ENCODE assay signal across 9 mouse cellular contexts in genomic region chr4:46343596-46344260, GRCm38 (mm10). TPM values are rescaled to one million over a fixed set of nuclear protein-coding genes. Genes with fewer than 3 reads are reported as not detected.
DNase-seq lines count a peak whose midpoint lies in the region; ATAC-seq and TF ChIP-seq lines count a peak whose summit lies in the region.
"Had no signal": no experiment of that assay in that cellular context is flagged by ENCODE, and none has a peak within 500 bp of the region (broad histone marks: within the 10 kb centered on the region; RNA-seq: fewer than 3 reads in every experiment).

Gene Foxe1, plus strand, starts transcription at chr4:46343609.

- TF ChIP-seq POLR2A in ES-Bruce4 (IDR thresholded peaks at IDR 0.05; ENCODE audit: insufficient read depth, low read length) = no peak

- H3K27me3 ChIP-seq in heart, embryonic 10.5 days (ENCODE audit: insufficient read depth, poor library complexity, severe bottlenecking) = peaks cover 100% of the 10 kb centered on the region
- peaks cover 16% of the 10 kb centered on the region for H3K27me3 ChIP-seq in ES-Bruce4 (ENCODE audit: control insufficient read depth, insufficient read depth, low read length, poor library complexity, severe bottlenecking)
- H3K27me3 ChIP-seq in forebrain, postnatal 0 days (ENCODE audit: insufficient read depth, low read length) = peaks cover 89% of the 10 kb centered on the region
- H3K27me3 ChIP-seq in liver, postnatal 0 days (ENCODE audit: insufficient read depth, low read length) = peaks cover 98% of the 10 kb centered on the region

- H3K4me2 ChIP-seq in forebrain, postnatal 0 days (ENCODE audit: low read depth) = peak within 1 kb of the TSS; percentile 47
- peak within 1 kb of the TSS; percentile 64 for H3K4me2 ChIP-seq in liver, postnatal 0 days (ENCODE audit: low read depth, low read length)

- H3K4me1 ChIP-seq in heart, embryonic 10.5 days = peaks cover 28% of the 10 kb centered on the region
- H3K4me1 ChIP-seq in ES-Bruce4 (ENCODE audit: control insufficient read depth, insufficient read depth, low read length) = no peaks in the 10 kb centered on the region
- H3K4me1 ChIP-seq in forebrain, postnatal 0 days (ENCODE audit: insufficient read depth) = no peaks in the 10 kb centered on the region
- no peaks in the 10 kb centered on the region for H3K4me1 ChIP-seq in liver, postnatal 0 days (ENCODE audit: insufficient read depth)

- H3K36me3 ChIP-seq in heart, embryonic 10.5 days = no peaks in the 10 kb centered on the region
- no peaks in the 10 kb centered on the region for H3K36me3 ChIP-seq in ES-Bruce4 (ENCODE audit: control insufficient read depth, insufficient read depth, low read length, poor library complexity, severe bottlenecking)
- no peaks in the 10 kb centered on the region for H3K36me3 ChIP-seq in forebrain, postnatal 0 days (ENCODE audit: insufficient read depth)
- no peaks in the 10 kb centered on the region for H3K36me3 ChIP-seq in liver, postnatal 0 days (replicated peaks; ENCODE audit: insufficient read depth, low read length)

- DNase-seq in heart, embryonic 10.5 days (ENCODE audit: low spot score) = no peak
- DNase-seq in heart, adult 8-10 months (ENCODE audit: low spot score) = no peak
- DNase-seq in forebrain, postnatal 0 days = no peak
- no peak for DNase-seq in liver, postnatal 0 days
- no peak for DNase-seq in left cerebral cortex, adult 2 months (ENCODE audit: extremely low spot score in 1 of 2, low spot score in 2 of 2)
- DNase-seq in ovary, adult 18-20 months (ENCODE audit: low spot score) = no peak
- no peak for DNase-seq in urinary bladder, postnatal 10 days (ENCODE audit: low spot score)

- H3K9me3 ChIP-seq in heart, embryonic 10.5 days = no peaks in the 10 kb centered on the region
- H3K9me3 ChIP-seq in ES-Bruce4 (replicated peaks; ENCODE audit: control insufficient read depth, insufficient read depth, low read length, poor library complexity, severe bottlenecking) = no peaks in the 10 kb centered on the region
- H3K9me3 ChIP-seq in forebrain, postnatal 0 days (ENCODE audit: low read length) = no peaks in the 10 kb centered on the region
- no peaks in the 10 kb centered on the region for H3K9me3 ChIP-seq in liver, postnatal 0 days (ENCODE audit: low read length)

- 0 out of 2 replicates have a peak, but pooled peaks have one; percentile 8 for ATAC-seq in forebrain, postnatal 0 days
- no peak for ATAC-seq in liver, postnatal 0 days

- no peak for TF ChIP-seq CTCF in ES-Bruce4 (IDR thresholded peaks at IDR 0.05; ENCODE audit: low read depth, low read length)
- TF ChIP-seq CTCF in forebrain, postnatal 0 days (IDR thresholded peaks at IDR 0.05; ENCODE audit: low read depth) = no peak
- TF ChIP-seq CTCF in liver, postnatal 0 days (IDR thresholded peaks at IDR 0.05; ENCODE audit: low read depth) = no peak
- no peak for TF ChIP-seq CTCF in left cerebral cortex, adult 2 months (IDR thresholded peaks at IDR 0.05)

- intact Hi-C loops in left cerebral cortex, adult 2 months (cut with DNase I) = loop anchor here (10.0 kb wide), 1 partner anchor 1639 kb away; no protein-coding TSS in a partner anchor

- peak within 1 kb of the TSS; percentile 54 for H3K4me3 ChIP-seq in heart, embryonic 10.5 days
- H3K4me3 ChIP-seq in ES-Bruce4 (ENCODE audit: low read depth, low read length) = peak within 1 kb of the TSS; percentile 64
- H3K4me3 ChIP-seq in forebrain, postnatal 0 days (ENCODE audit: low read depth, low read length) = peak within 1 kb of the TSS; percentile 42
- peak within 1 kb of the TSS; percentile 33 for H3K4me3 ChIP-seq in liver, postnatal 0 days (ENCODE audit: low read depth, low read length)
- H3K4me3 ChIP-seq in left cerebral cortex, adult 2 months = no peak within 1 kb of the TSS
- H3K4me3 ChIP-seq: myocyte had no signal

- H3K9ac ChIP-seq in ES-Bruce4 (ENCODE audit: low read depth, poor library complexity, severe bottlenecking) = peak within 1 kb of the TSS; percentile 75
- no peak within 1 kb of the TSS for H3K9ac ChIP-seq in forebrain, postnatal 0 days
- H3K9ac ChIP-seq in liver, postnatal 0 days (replicated peaks) = no peak within 1 kb of the TSS

- H3K27ac ChIP-seq in heart, embryonic 10.5 days = peak within 1 kb of the TSS; percentile 8; the same call in 1 of the 2 replicates
- no peak within 1 kb of the TSS for H3K27ac ChIP-seq in ES-Bruce4 (ENCODE audit: insufficient read depth, low read length)
- no peak within 1 kb of the TSS for H3K27ac ChIP-seq in forebrain, postnatal 0 days (ENCODE audit: low read depth, low read length)
- H3K27ac ChIP-seq in liver, postnatal 0 days (ENCODE audit: low read depth) = no peak within 1 kb of the TSS
- H3K27ac ChIP-seq in left cerebral cortex, adult 2 months = no peak within 1 kb of the TSS

- WGBS in heart, embryonic 10.5 days = 2% methylated on average over 66 of the region's 70 CpGs
- WGBS in forebrain, postnatal 0 days = 6% methylated on average over 66 of the region's 70 CpGs
- 4% methylated on average over 54 of the region's 70 CpGs for WGBS in liver, postnatal 0 days (ENCODE audit: insufficient replicate concordance)

- TF ChIP-seq EP300 in ES-Bruce4 (IDR thresholded peaks at IDR 0.05; ENCODE audit: insufficient read depth, low read depth, low read length) = no peak
- no peak for TF ChIP-seq EP300 in liver, postnatal 0 days (IDR thresholded peaks at IDR 0.05; ENCODE audit: low read depth)

RNA-seq across cellular contexts. Expression of gene Foxe1, which starts in this region (rescaled TPM):
- polyA plus RNA-seq in heart, embryonic 10.5 days (2016; fragmentation: Nextera tagmentation; extraction: Ambion mirVana) = 0.23 and 1.6 TPM in 2 replicates
- not detected for total RNA-seq in heart, adult 8-10 months (2022)
- polyA plus RNA-seq in ES-Bruce4 (2011; ENCODE audit: insufficient read depth, insufficient read length, low read depth, missing spikeins) = 0.55 and 0.78 TPM in 2 replicates
- 0.05 TPM in 1 of 2 replicates, not detected in the other for total RNA-seq in forebrain, postnatal 0 days (2014; rRNA removed)
- not detected in 2 replicates for polyA plus RNA-seq in forebrain, postnatal 0 days (2015; fragmentation: Nextera tagmentation; extraction: Ambion mirVana)
- polyA plus RNA-seq in liver, postnatal 0 days (2015; fragmentation: Nextera tagmentation; extraction: Ambion mirVana) = not detected in 2 replicates
- total RNA-seq in left cerebral cortex, adult 2 months (2021) = not detected
- polyA plus RNA-seq: myocyte had no signal

Comparison
In these comparisons a context has a peak if more than half of its experiments do, and no peak if none do; other contexts are left out.
1. Peak in ATAC-seq, H3K4me3 ChIP-seq and H3K4me2 ChIP-seq in forebrain, postnatal 0 days; RNA of the gene not detected or under 1 TPM.